Mouse (Mus musculus): ENCODE results near the gene Kiss1. TPM values are rescaled to one million over a fixed set of nuclear protein-coding genes. Genes with fewer than 3 reads are reported as not detected.

The Kiss1 gene
- total and polyA plus RNA-seq, 3 experiments, result not detected

DNA sequence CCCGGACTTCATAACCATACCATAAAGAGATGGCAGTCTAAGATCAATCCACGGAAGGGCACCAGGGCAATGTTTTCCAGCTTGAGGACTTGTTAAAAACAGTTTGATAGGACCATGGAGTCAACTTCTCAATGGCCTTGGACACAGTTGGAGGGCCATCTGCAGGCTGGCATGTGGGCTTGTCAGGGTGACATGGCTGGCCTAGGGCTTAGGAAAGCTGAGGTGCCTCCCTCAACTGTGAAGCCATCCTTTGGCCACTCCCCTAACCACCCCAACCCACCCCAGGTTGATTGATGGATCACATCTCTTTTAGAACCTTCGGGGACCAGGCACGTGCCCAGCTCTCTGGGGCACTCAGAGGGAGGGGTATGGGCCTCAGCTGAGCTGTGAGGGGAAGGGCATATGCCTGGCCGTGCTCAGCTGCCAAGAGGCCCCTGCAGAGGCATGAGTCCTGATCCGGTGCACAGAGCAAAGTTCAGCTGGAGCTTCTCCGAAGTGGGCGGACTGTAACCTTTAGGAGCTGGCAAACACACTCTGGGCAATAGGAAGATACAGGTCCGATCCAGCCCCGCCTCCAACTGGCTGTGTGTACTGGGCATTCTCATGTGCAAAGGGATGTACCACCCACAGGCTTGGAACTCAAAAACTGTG is 54.1 kb downstream of the Kiss1 start:
- H3K9me3 ChIP-seq (replicated peaks; ENCODE audit: low read length), result peaks cover 4% of the 10 kb centered on the region
- no peak for DNase-seq (ENCODE audit: extremely low read depth)
- no peaks in the 10 kb centered on the region for H3K36me3 ChIP-seq (replicated peaks in 1 of 2; ENCODE audit: control insufficient read depth in 1 of 2, insufficient read depth in 1 of 2, low read length in 1 of 2)
- H3K27ac ChIP-seq (ENCODE audit: insufficient read depth, low read depth), result no peak overlapping the region
- no peaks in the 10 kb centered on the region for H3K79me2 ChIP-seq (replicated peaks; ENCODE audit: control insufficient read depth, extremely low read depth, insufficient read depth, poor library complexity, severe bottlenecking)
- peaks cover 85% of the 10 kb centered on the region for H3K27me3 ChIP-seq (replicated peaks)
- dilution Hi-C loops (cut with MboI; ENCODE audit: extremely low pct_ligation_motif_present, extremely low pct_unique_long_range_greater_than_20kb, low sequenced_read_pairs) (no loop called here), in situ Hi-C loops (cut with MboI; ENCODE audit: low pct_ligation_motif_present, low pct_unique_long_range_greater_than_20kb, low sequenced_read_pairs) (no loop called here)
- no peak overlapping the region for H3K9ac ChIP-seq (ENCODE audit: insufficient read depth, low read depth)
- TF ChIP-seq EP300 (IDR thresholded peaks at IDR 0.05; ENCODE audit: low read length) (no peak), BHLHE40 (IDR thresholded peaks at IDR 0.05; ENCODE audit: low read depth, low read length) (0 out of 2 replicates have a peak, but pooled peaks have one; percentile 8)
- H3K4me2 ChIP-seq (ENCODE audit: insufficient read depth, low read depth, poor library complexity, severe bottlenecking), result no peak overlapping the region
- H3K4me3 ChIP-seq (replicated peaks in 1 of 3; ENCODE audit: low read depth in 2 of 3, low read length in 2 of 3, poor library complexity in 1 of 3), result no peak overlapping the region
- H3K4me1 ChIP-seq (ENCODE audit: control insufficient read depth in 1 of 2, insufficient read depth in 2 of 2), result peaks cover 0 to 11% of the 10 kb centered on the region in 2 experiments; a peak in 2 of 4 replicates

DNA sequence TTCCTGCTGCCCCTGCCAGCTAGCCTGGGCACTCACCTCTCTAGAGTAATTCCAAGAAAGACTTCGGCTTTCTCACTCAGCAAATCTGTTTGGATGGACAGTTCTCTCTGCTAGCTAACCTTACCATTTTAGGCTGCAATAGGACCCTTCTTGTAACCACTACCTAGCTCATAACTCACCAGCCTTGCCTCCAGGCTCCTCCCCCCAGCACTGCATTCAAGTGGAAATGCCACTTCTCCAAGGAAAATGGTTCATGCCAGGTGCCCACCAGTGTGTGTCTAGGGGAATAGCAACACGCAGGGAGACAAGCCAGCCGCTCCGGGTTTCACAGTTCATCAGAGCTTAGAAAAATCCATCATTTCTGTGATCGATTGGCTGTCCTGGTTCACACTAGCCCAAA is 55.9 kb downstream of the Kiss1 start:
- no peak for TF ChIP-seq RAD21 (IDR thresholded peaks at IDR 0.05; ENCODE audit: low read depth, low read length)
- no peak for TF ChIP-seq E2F4 (IDR thresholded peaks at IDR 0.05; ENCODE audit: insufficient replicate concordance, low read depth, low read length)
- no peak for TF ChIP-seq RCOR1 (conservative IDR thresholded peaks at IDR 0.05; ENCODE audit: low read depth, low read length)
- no peak for TF ChIP-seq CTCF (conservative IDR thresholded peaks at IDR 0.05 in 1 of 2, IDR thresholded peaks at IDR 0.05 in 1 of 2; ENCODE audit: low read depth in 2 of 2, low read length in 2 of 2)
- no peak for TF ChIP-seq BHLHE40 (IDR thresholded peaks at IDR 0.05; ENCODE audit: low read depth, low read length)
- TF ChIP-seq POLR2A (IDR thresholded peaks at IDR 0.05; ENCODE audit: low read depth, low read length), result no peak
- no peak for TF ChIP-seq ZC3H11A (IDR thresholded peaks at IDR 0.05; ENCODE audit: low read depth, low read length)
- no peak for TF ChIP-seq MAFK (IDR thresholded peaks at IDR 0.05; ENCODE audit: insufficient replicate concordance, low read length)
- TF ChIP-seq ZKSCAN1 (IDR thresholded peaks at IDR 0.05; ENCODE audit: borderline replicate concordance, low read depth, low read length), result no peak
- no peak for TF ChIP-seq ZMIZ1 (IDR thresholded peaks at IDR 0.05; ENCODE audit: low read depth, low read length)
- no peak for TF ChIP-seq PAX5 (IDR thresholded peaks at IDR 0.05; ENCODE audit: low read length)
- no peak for TF ChIP-seq CHD2 (IDR thresholded peaks at IDR 0.05; ENCODE audit: low read length)
- no peak for TF ChIP-seq NRF1 (IDR thresholded peaks at IDR 0.05; ENCODE audit: low read depth, low read length)
- no peak for TF ChIP-seq KAT2A (IDR thresholded peaks at IDR 0.05; ENCODE audit: insufficient replicate concordance, low read length)
- TF ChIP-seq ETS1 (conservative IDR thresholded peaks at IDR 0.05; ENCODE audit: low read depth, low read length), result no peak
- TF ChIP-seq JUND (conservative IDR thresholded peaks at IDR 0.05; ENCODE audit: low read depth, low read length), result no peak
- no peak for TF ChIP-seq ZNF384 (IDR thresholded peaks at IDR 0.05; ENCODE audit: low read depth, low read length)
- no peak for TF ChIP-seq HCFC1 (IDR thresholded peaks at IDR 0.05; ENCODE audit: low read depth, low read length)
- no peak for TF ChIP-seq UBTF (IDR thresholded peaks at IDR 0.05; ENCODE audit: low read depth, low read length)
- no peaks in the 10 kb centered on the region for H3K36me3 ChIP-seq (replicated peaks in 1 of 2; ENCODE audit: control insufficient read depth in 1 of 2, insufficient read depth in 1 of 2, low read length in 1 of 2)
- H3K27ac ChIP-seq (ENCODE audit: insufficient read depth, low read depth), result no peak overlapping the region
- peaks cover 0 to 11% of the 10 kb centered on the region in 2 experiments; a peak in 2 of 4 replicates for H3K4me1 ChIP-seq (ENCODE audit: control insufficient read depth in 1 of 2, insufficient read depth in 2 of 2)
- H3K9me3 ChIP-seq (replicated peaks; ENCODE audit: low read length), result peaks cover 4% of the 10 kb centered on the region
- H3K4me3 ChIP-seq (replicated peaks in 1 of 3; ENCODE audit: low read depth in 2 of 3, low read length in 2 of 3, poor library complexity in 1 of 3), result no peak overlapping the region
- in situ Hi-C loops (cut with MboI; ENCODE audit: low pct_ligation_motif_present, low pct_unique_long_range_greater_than_20kb, low sequenced_read_pairs), result no loop called here
- peaks cover 67% of the 10 kb centered on the region for H3K27me3 ChIP-seq (replicated peaks)
- H3K4me2 ChIP-seq (ENCODE audit: insufficient read depth, low read depth, poor library complexity, severe bottlenecking), result no peak overlapping the region
- H3K79me2 ChIP-seq (replicated peaks; ENCODE audit: control insufficient read depth, extremely low read depth, insufficient read depth, poor library complexity, severe bottlenecking), result no peaks in the 10 kb centered on the region
- dilution Hi-C loops (cut with MboI; ENCODE audit: extremely low pct_ligation_motif_present, extremely low pct_unique_long_range_greater_than_20kb, low sequenced_read_pairs), result no loop called here
- H3K9ac ChIP-seq (ENCODE audit: insufficient read depth, low read depth), result no peak overlapping the region
- DNase-seq (ENCODE audit: extremely low read depth), result no peak

Other genes starting within 250 kb of the Kiss1 start
- 47.6 and 50.6 TPM in 2 replicates for gene Ppp1r15b, start 190.7 kb upstream of the Kiss1 start, total RNA-seq (2012; rRNA removed)
- 46.7 and 47.5 TPM in 2 replicates for gene Ppp1r15b, start 190.7 kb upstream of the Kiss1 start, total RNA-seq (2014; rRNA removed)
- 31.4 and 33.1 TPM in 2 replicates for gene Ppp1r15b, start 190.7 kb upstream of the Kiss1 start, polyA plus RNA-seq (2012; ENCODE audit: insufficient read length, low read depth)
- gene Plekha6, start 157.7 kb upstream of the Kiss1 start, total RNA-seq (2012; rRNA removed), result not detected in 2 replicates
- not detected in 2 replicates for gene Plekha6, start 157.7 kb upstream of the Kiss1 start, total RNA-seq (2014; rRNA removed)
- 0.07 and 0.08 TPM in 2 replicates for gene Plekha6, start 157.7 kb upstream of the Kiss1 start, polyA plus RNA-seq (2012; ENCODE audit: insufficient read length, low read depth)
- not detected in 2 replicates for gene Golt1a, start 12.1 kb upstream of the Kiss1 start, total RNA-seq (2012; rRNA removed)
- gene Golt1a, start 12.1 kb upstream of the Kiss1 start, total RNA-seq (2014; rRNA removed), result not detected in 2 replicates
- gene Golt1a, start 12.1 kb upstream of the Kiss1 start, polyA plus RNA-seq (2012; ENCODE audit: insufficient read length, low read depth), result not detected in 2 replicates
- 0.08 TPM in 1 of 2 replicates, not detected in the other for gene Ren1, start 28.6 kb downstream of the Kiss1 start, total RNA-seq (2012; rRNA removed)
- not detected in 2 replicates for gene Ren1, start 28.6 kb downstream of the Kiss1 start, total RNA-seq (2014; rRNA removed)
- not detected in 2 replicates for gene Ren1, start 28.6 kb downstream of the Kiss1 start, polyA plus RNA-seq (2012; ENCODE audit: insufficient read length, low read depth)
- 0.17 and 0.30 TPM in 2 replicates for gene Etnk2, start 41.7 kb downstream of the Kiss1 start, total RNA-seq (2012; rRNA removed)
- gene Etnk2, start 41.7 kb downstream of the Kiss1 start, total RNA-seq (2014; rRNA removed), result not detected in 2 replicates
- gene Etnk2, start 41.7 kb downstream of the Kiss1 start, polyA plus RNA-seq (2012; ENCODE audit: insufficient read length, low read depth), result not detected in 2 replicates
- gene Sox13, start 102.5 kb downstream of the Kiss1 start, total RNA-seq (2012; rRNA removed), result 0.34 and 0.84 TPM in 2 replicates
- 0.81 and 0.90 TPM in 2 replicates for gene Sox13, start 102.5 kb downstream of the Kiss1 start, total RNA-seq (2014; rRNA removed)
- 1.4 and 1.5 TPM in 2 replicates for gene Sox13, start 102.5 kb downstream of the Kiss1 start, polyA plus RNA-seq (2012; ENCODE audit: insufficient read length, low read depth)

Measured in CH12.LX (cell line).